Mouse (Mus musculus) liver, adult 2 months (tissue): ENCODE data around the gene Slc5a4a. TPM values are rescaled to one million over a fixed set of nuclear protein-coding genes. Genes with fewer than 3 reads are reported as not detected.

Source experiments
- DNase-seq: peaks from one replicate; pipeline ENCODE4 v3.0.0-alpha.2; 2011; ENCODE audit warnings: low read depth, low spot score; ENCODE audit errors: extremely low read depth
- H3K27ac ChIP-seq: fragments of 200-500 bp; replicated peaks from 2 replicates; pipeline ENCODE4 v1.5.1; 2012; ENCODE audit warnings: low read depth, mild to moderate bottlenecking, control low read depth, inconsistent platforms, low read length; ENCODE audit not compliant: insufficient read depth
- H3K27me3 ChIP-seq: fragments of 200-500 bp; 2 replicates; pipeline ENCODE4 v1.6.1; 2012; ENCODE audit warnings: mild to moderate bottlenecking, moderate library complexity, low read length, inconsistent platforms; ENCODE audit not compliant: control insufficient read depth, insufficient read depth
- H3K36me3 ChIP-seq: fragments of 200-500 bp; 2 replicates; pipeline ENCODE4 v1.6.1; 2012; ENCODE audit warnings: low read length, inconsistent platforms; ENCODE audit not compliant: control insufficient read depth, insufficient read depth
- H3K4me1 ChIP-seq: fragments of 200-500 bp; 2 replicates; pipeline ENCODE4 v1.6.1; 2011; ENCODE audit warnings: low read length; ENCODE audit not compliant: control insufficient read depth, insufficient read depth
- H3K4me3 ChIP-seq: fragments of 200-500 bp; 2 replicates; pipeline ENCODE4 v1.5.1; 2011; ENCODE audit warnings: low read depth, mild to moderate bottlenecking, control low read depth, low read length, moderate library complexity; ENCODE audit not compliant: insufficient read depth
- H3K79me2 ChIP-seq: fragments of 200-500 bp; 2 replicates; pipeline ENCODE4 v1.6.1; 2012; ENCODE audit warnings: inconsistent platforms, mild to moderate bottlenecking, low read length, moderate library complexity; ENCODE audit not compliant: control insufficient read depth, insufficient read depth
- H3K9ac ChIP-seq: fragments of 200-500 bp; 2 replicates; pipeline ENCODE4 v1.6.1; 2012; ENCODE audit warnings: low read depth, mild to moderate bottlenecking, control low read depth, inconsistent platforms, low read length
- CTCF ChIP-seq: fragments of 200-500 bp; IDR thresholded peaks from 2 replicates; pipeline ENCODE4 v1.5.1; 2011; ENCODE audit warnings: low read depth, low read length, control low read depth
- POLR2A ChIP-seq: fragments of 200-500 bp; IDR thresholded peaks from 2 replicates; pipeline ENCODE4 v1.6.1; 2011; ENCODE audit warnings: low read length, control low read depth; ENCODE audit not compliant: insufficient read depth; ENCODE audit errors: extremely low read depth
- WGBS: fragments of 180-500 bp; shearing (Covaris S2); methylation state at CpG from one replicate; pipeline ENCODE4 v1.1.7; 2018; 5-methylcytosine and 5-hydroxymethylcytosine counted together
- polyA plus RNA-seq: library from polyadenylated mRNA; depleted of rRNA; stranded (reverse); fragments of >200 nt; gene quantifications from 2 replicates; pipeline ENCODE4 v1.2.3, GENCODE M21; 2012
- total RNA-seq: library from RNA; depleted of rRNA; stranded (reverse); fragments of >200 nt; gene quantifications from 2 replicates; pipeline ENCODE4 v1.2.3, GENCODE M21; 2014

Gene Slc5a4a
- total and polyA plus RNA-seq, 2 experiments, result not detected

DNA sequence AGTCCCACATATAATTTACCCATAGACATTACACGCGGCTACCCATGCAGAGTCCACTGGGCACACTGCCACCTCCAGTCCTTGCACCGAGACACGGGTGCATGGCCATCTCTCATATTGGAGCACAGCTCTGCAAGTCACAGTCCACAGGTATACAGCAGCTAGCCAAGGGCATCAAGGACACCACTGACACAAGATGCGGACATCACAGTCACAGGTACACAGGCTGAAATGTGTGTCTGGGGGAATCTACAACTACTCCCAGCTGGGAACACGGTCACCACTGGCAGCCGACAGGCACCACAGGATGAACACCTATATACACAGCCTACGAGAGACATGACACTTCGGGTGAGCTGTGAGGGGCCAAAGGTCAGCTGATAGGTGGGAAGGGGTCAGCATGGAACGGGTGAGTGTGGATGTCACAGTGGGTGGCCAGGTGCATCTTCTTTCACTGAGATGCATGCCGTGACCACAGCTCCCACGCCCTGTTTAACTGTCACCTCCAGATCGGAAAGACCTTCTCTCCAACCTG lies 60.1 kb downstream of the Slc5a4a start:
- TF ChIP-seq CTCF (no peak), POLR2A (no peak)
- WGBS, result 86% methylated on average over 13 of the region's 13 CpGs
- Histone ChIP-seq H3K36me3 (no peaks in the 10 kb centered on the region), H3K27me3 (no peaks in the 10 kb centered on the region), H3K4me1 (no peaks in the 10 kb centered on the region), H3K4me3 (no peak overlapping the region), H3K27ac (no peak overlapping the region), H3K9ac (no peak overlapping the region), H3K79me2 (no peaks in the 10 kb centered on the region)
- no peak for DNase-seq

DNA sequence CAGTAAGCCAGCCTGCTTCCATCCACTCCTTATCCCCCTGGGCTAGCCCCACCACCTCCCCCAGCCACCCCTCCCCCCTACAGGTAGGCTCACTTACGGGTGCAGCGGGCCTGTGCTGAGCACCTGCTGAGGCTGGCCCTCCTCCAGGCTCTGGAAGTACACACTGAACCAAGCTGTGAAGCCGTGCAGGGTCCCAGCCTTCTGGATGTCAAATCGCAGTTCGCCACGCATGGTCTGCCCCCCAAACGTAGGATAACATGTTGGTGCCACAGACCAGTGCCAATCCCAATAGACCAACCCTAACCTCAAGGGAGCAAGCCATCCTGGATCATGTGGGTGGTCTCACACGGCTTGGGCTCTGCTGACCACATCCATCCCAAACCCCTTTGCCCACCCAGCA lies 62.0 kb downstream of the Slc5a4a start:
- no peak for TF ChIP-seq POLR2A
- TF ChIP-seq CTCF, result no peak
- no peaks in the 10 kb centered on the region for H3K4me1 ChIP-seq
- no peaks in the 10 kb centered on the region for H3K79me2 ChIP-seq
- no peak for DNase-seq
- no peak overlapping the region for H3K4me3 ChIP-seq
- H3K36me3 ChIP-seq, result no peaks in the 10 kb centered on the region
- no peaks in the 10 kb centered on the region for H3K27me3 ChIP-seq
- H3K27ac ChIP-seq, result no peak overlapping the region
- H3K9ac ChIP-seq, result no peak overlapping the region
- 89% methylated on average over 8 of the region's 8 CpGs for WGBS

DNA sequence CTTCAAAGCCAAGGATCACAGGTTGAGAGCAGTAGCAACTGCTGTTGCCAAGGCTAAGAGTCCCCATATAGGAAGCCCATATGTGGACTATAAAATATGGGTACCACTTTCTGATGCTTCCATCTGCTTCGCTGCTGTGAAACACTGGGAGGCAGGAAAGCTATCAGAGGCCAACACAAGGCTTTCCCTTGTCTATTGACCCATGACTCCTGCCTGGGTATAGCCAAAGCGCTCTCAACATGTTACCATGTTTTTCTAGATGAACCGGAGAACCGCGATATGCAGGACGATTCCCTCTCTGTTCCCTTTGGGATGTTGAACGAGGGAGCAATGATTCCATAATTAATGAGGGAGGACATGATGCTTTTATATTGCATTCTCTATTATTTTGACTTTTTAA lies 63.6 kb downstream of the Slc5a4a start:
- 96% methylated on average over 7 of the region's 7 CpGs for WGBS
- no peaks in the 10 kb centered on the region for H3K36me3 ChIP-seq
- no peak for DNase-seq
- H3K79me2 ChIP-seq, result no peaks in the 10 kb centered on the region
- no peak overlapping the region for H3K9ac ChIP-seq
- TF ChIP-seq POLR2A, result no peak
- TF ChIP-seq CTCF, result no peak
- no peaks in the 10 kb centered on the region for H3K27me3 ChIP-seq
- no peaks in the 10 kb centered on the region for H3K4me1 ChIP-seq
- no peak overlapping the region for H3K4me3 ChIP-seq
- no peak overlapping the region for H3K27ac ChIP-seq

DNA sequence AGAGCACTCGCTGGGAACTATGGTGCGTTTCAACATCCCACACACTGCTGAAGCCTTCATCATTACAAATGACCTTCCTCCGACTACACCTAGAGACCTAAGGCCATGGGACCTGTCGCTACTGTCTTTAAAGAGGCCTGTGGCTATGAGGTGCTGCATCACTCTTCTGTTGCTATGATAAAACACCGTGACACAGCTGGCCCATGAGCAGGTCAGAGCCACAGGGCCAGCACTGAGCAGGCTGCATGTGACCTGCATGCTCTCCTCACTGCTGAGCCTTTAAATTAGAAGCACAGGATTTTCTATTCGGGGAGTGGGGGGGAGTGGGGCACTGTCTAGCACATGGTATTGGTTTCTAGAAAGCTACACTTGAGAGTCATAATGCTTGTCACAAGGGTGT lies 64.9 kb downstream of the Slc5a4a start:
- Histone ChIP-seq H3K4me1 (no peaks in the 10 kb centered on the region), H3K27ac (no peak overlapping the region), H3K9ac (no peak overlapping the region), H3K79me2 (no peaks in the 10 kb centered on the region), H3K27me3 (no peaks in the 10 kb centered on the region), H3K36me3 (no peaks in the 10 kb centered on the region), H3K4me3 (no peak overlapping the region)
- 93% methylated on average over 6 of the region's 6 CpGs for WGBS
- DNase-seq, result no peak
- TF ChIP-seq CTCF, result no peak
- no peak for TF ChIP-seq POLR2A

DNA sequence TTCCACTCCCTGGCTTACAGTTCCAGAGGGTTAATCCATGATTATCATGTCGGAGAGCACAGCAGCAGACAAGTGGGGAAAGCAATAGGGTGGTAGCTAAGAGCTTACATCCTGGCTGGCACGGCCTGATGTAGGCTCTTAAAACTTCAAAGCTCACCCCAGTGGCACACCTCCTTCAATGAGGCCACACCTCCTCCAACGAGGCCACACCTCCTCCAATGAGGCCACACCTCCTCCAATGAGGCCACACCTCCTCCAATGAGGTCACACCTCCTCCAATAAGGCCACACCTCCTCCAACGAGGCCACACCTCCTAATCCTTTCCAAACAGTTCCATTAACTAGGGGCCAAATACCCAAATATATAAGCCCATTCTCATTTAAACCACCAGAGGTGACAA lies 66.9 kb downstream of the Slc5a4a start:
- no peak overlapping the region for H3K4me3 ChIP-seq
- no peaks in the 10 kb centered on the region for H3K36me3 ChIP-seq
- TF ChIP-seq CTCF, result no peak
- TF ChIP-seq POLR2A, result no peak
- no peaks in the 10 kb centered on the region for H3K79me2 ChIP-seq
- no peaks in the 10 kb centered on the region for H3K4me1 ChIP-seq
- DNase-seq, result no peak
- no peak overlapping the region for H3K27ac ChIP-seq
- no peaks in the 10 kb centered on the region for H3K27me3 ChIP-seq
- WGBS, result 90% methylated on average over 4 of the region's 4 CpGs
- no peak overlapping the region for H3K9ac ChIP-seq

DNA sequence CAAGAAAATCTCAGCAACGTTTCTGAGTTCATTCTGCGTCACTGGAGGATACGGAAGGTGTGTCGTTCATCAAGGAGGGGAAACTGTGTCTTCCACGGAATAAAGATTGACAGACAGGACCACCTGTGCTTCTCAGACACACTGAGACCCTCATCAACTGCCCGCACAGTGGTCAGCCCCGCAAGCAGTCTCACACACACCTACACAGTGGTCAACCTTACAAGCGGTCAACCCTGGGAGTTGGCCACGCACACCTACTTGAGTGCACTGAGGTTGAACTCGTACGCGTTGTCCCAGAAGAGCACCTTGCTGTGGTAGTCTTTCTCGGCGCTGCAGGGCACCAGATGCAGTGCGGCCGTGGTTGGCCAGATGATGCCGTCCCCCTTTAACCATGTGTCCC lies 69.8 kb downstream of the Slc5a4a start:
- no peaks in the 10 kb centered on the region for H3K27me3 ChIP-seq
- H3K79me2 ChIP-seq, result no peaks in the 10 kb centered on the region
- H3K9ac ChIP-seq, result no peak overlapping the region
- H3K27ac ChIP-seq, result no peak overlapping the region
- H3K4me1 ChIP-seq, result no peaks in the 10 kb centered on the region
- no peaks in the 10 kb centered on the region for H3K36me3 ChIP-seq
- TF ChIP-seq POLR2A (no peak), CTCF (no peak)
- no peak overlapping the region for H3K4me3 ChIP-seq
- WGBS, result 97% methylated on average over 17 of the region's 17 CpGs
- DNase-seq, result no peak
